Mouse (Mus musculus) ES-Bruce4 (cell line): ENCODE data around the gene Kcnma1.

Experiments
- CTCF ChIP-seq: IDR thresholded peaks from one replicate; pipeline ENCODE4 v1.8.1; 2011; ENCODE audit warnings: low read depth, low read length
- EP300 ChIP-seq: IDR thresholded peaks from 2 replicates; pipeline ENCODE4 v1.6.1; 2011; ENCODE audit warnings: low read depth, low read length; ENCODE audit not compliant: insufficient read depth
- POLR2A ChIP-seq: IDR thresholded peaks from one replicate; pipeline ENCODE4 v1.8.1; 2011; ENCODE audit warnings: low read length; ENCODE audit not compliant: insufficient read depth

DNA sequence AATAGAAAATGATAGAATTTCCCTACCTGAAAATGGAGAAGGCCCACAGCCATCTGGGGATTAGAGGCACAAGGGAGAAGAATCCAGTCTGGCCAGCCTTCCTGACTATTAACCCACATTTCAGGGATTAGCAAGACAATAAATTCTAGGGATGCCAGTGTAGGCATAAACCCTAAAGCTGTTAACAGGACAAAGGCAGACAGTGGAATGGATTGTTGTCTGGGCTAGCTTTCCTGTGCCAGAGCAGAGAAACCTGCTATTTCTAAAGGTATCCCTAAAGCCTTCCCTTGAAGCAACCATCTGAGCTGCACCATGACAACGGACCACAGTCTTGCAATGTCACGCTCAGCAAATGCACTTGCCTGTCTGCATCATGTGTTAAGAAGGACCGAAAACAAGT, 642.3 kb downstream of the Kcnma1 start:
- TF ChIP-seq POLR2A, result no peak
- no peak for TF ChIP-seq CTCF
- TF ChIP-seq EP300, result no peak
